Mouse (Mus musculus) cerebellum, adult 11 months (tissue): Measurements from ENCODE around the gene Mgea5.

ENCODE experiments used
- DNase-seq: peaks from one replicate; pipeline ENCODE4 v3.0.0; 2022

Gene Mgea5

DNA sequence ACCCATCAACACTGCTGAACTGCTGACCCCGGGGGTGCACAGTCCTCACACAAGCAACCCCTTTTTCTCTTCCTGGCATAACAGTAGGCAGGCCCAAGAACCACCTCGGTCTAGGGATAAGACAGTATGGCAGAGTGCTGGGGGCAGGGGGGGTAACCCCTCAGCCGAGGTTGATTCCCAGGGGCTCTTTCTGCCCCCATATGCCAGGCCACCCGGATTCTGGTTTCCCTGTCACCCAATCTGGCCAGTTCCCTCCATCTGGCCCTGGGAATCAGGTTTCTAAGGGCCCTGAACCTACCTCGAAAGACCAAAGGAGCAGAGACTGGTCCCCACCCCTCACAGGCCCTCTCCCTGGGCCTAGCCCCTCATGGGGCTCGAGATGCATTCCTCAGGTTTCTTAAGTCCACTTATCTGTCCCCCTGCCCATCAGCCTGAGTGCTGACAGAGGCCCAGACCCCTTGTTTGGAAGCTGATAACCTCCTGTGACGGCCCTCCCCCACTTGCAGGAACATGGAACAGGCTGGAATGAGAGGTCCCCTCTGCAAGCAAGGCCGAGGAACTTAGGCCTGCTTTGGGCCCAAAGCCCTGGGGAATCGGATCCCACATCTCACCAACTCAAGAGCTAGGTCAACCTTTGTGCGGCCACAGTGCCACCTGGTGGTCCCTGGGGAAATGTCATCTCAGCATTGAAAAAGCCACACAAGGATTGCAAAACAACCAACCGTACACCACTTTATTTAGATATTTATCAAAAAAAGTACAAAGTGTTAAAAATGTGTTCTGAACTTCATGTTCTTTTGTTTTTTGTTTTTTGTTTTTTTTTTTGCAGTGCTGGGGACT, 36.4 kb downstream of the Mgea5 start:
- peak; percentile 76 for DNase-seq

DNA sequence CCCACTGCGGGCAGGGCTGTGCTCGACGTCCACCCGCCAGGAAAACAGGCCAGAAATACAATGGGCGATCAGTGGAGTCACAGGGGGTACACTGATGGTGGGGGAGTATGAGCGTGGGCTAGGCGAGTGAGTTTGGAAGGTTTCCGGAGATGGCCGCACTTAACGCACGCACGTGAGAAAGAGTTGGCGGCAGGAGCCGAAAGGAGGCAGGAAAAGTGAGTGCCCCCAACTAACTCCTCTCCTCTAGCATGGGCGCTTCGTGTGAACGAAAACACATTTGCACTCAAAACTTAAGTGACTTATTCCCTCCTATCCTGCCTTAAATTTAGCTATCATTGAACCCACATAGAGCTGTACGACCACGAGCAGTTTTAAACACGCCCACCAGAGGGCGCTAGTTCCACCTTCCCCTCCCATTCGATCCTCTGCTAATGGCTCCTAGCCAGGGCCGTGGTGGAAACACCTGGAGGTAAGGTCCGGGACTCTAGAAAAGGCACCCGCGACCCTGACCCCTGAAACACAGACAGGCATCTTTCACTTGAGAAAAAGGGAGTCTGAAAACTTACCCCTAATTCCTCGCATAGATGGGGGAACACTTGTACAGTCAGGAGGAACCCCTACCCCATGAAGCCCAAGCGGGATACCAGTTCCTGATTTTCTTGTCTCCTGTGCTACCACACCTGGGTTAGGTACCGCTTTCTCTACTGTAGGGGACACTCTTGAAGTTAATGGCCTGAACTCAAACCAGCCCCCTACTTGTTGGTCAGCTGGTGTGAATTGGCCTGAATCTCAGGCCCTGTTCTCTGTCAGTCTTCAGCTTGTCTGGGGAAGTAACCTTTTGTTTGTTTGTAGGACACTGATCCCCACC, 37.2 kb downstream of the Mgea5 start:
- peak; percentile 66 for DNase-seq

DNA sequence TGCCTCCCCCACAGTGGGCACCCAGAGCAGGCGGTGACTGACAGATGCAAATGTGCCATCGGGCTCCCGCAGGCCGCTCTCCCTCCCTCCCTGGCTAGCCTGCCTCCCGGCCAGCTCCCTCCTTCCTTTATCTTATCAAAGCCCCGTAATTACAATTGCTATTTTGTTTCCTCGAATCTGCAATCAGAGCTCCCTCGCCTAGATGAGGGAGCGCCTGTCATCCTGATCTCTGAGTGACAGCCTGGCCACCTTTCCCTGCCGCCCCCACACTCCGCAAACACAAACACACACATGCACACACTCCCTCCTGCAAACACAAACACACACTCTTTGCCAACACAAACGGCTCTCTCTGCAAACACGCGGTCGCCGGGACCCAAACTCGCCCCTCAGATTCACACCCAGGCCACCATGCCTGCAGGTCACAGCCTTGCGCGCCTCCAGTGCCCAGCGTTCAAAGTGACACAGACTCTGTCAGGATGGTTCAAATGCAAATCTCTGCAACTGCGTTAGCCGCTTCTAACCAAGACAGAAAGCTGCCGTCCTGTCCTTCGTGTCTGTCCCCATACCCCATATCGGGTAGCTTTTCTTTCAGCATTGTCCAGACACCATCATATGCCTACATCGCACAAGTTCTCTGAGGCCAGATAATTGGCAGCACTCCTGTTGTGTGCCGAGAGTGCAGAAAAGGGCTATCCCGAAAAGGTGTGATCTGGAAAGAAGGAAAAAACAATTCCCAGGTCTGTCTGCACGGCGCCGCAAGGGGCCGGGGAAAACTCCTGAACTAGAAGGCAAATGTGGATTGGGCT, 38.1 kb downstream of the Mgea5 start:
- no peak for DNase-seq

DNA sequence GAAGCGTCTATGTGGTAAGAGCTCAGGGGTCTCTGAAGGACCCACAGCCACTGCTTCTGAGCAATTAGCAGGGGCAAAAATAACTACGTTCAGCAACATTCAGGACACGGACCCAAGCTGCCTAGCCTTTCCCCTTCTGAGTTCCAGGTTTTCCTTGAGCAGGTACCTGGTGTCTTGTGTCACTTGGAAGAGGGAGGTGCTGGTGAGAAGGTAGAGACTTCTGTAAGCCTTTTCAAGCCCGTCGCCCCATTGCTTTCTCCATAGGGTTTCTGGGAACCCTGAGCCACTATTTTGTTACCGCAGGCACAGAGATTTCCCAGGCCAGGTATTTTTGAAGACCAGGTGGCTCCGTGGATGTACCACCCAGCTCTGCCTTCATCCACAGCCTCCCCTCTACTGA, 40.0 kb downstream of the Mgea5 start:
- DNase-seq = no peak

DNA sequence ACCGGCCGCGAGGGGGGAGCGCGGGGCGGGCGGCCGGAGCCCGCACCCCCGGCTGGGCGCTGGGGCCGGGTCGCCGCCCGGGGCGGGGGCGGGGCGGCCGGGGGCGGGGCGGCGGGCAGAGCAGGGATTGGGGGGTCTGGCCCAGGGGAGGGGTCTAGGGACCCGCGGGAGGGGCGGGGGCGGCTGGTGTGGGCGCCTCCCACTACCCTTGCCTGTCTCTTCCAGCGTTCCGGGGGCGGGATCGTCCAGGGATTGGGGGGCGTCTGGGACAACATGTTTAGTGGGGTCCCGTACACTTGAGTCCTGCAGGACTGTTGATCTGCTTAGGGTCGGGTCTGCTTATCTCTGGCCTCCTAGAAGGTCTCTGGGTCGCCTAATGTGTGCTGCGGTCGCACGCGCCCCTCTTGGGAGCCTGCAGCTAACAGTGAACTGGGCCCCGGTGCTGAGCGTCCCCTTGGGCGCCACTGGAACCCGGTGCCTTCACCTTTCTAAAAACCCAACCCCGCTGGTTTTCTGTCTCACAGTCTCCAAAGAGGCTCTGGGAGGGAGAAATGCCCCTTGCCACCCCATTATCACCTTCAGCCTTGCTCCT, 40.6 kb downstream of the Mgea5 start:
- no peak for DNase-seq

DNA sequence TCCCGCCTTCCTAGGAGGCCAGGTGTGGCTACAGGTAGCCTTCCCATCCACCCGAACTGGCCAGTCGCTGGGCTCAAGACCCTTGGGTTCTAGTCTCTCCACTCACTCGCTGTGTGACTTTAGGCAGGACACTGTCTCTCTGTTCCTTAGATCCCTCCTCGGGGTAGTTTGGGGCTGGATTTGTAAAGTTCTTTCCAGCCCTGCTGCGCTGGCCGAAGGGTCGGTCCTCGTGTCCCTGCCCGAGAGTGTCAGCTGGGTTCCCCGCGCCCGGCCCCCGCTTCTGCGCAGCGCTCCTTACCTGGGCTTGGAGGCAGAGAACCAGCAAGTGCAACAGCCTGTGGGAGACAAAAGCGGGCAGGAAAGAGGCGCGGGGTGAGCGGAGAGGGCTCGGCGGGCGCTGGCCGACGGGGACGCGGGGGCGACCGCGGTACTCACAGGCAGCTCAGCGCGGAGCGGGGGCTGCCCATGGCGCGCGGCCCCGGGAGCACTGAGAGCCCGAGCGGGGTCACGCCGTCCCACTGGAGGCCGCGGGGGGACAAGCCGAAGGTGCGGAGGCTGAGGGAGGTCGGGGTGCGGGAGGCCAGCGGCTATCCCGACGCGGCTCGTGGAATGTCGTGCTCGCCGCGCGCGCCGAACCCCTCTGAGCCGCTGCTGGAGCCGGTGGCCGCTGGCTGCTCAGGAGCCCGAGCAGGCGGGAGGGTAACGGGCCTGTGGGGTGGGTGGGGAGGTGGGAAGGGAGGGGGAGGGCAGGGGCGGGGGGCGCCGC, 41.2 kb downstream of the Mgea5 start, which contains the start of gene Fgf8:
Fgf8 (minus strand) TSS at position 698 of the 766 bp plus-strand sequence.
- DNase-seq = no peak

DNA sequence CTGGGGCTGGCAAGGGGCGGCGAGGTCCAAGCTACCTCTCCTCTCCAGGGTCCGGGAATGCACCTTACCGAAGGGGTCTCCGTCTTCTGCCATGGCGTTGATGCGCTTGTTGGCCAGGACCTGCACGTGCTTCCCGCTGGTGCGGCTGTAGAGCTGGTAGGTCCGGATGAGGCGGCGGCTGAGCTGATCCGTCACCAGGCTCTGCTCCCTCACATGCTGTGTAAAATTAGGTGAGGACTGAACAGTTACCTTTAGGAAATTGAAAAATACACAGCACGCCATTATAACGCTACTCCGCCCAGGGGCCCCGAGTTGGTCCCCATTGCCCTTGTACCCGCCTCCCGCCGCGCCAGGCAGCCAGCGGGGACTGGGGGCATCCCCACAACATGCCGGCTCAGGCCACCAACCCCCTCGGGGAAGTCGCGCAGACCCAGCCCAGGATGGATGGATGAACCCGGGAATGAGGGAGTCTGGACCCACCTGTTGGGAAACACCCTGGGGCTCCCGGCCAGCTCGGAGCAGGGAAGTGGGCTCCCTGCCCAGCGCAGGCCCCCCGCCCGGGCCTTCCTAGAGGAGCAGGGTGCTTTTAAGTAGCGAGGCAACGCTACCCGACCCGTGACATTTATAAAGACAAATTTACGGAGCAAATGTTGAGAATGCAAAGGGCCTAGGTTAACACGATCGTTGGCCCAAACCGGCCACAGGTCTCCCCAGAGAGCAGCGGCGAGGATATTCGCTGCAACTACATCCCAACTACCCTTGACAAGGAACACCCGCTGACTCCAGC, 42.0 kb downstream of the Mgea5 start:
- no peak for DNase-seq

DNA sequence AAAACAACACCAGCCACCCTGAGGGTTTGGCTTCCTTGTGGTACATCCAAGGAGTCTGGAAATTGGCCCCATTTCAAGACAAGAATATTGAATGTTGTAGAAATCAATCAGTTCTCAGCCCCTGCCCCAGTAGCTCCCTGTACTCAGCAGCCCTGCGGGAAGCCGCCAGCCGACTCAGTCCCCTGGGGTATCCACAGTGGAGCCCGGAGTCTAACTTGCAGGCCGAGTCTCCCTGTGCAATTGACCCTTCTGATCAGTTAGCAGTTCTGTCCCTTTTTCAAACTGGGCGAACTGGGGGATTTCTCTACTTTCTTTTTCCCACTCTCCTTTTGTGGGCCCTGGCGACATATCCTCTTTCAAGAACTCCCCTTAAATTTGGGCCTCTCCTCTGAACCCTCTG, 42.8 kb downstream of the Mgea5 start:
- no peak for DNase-seq

DNA sequence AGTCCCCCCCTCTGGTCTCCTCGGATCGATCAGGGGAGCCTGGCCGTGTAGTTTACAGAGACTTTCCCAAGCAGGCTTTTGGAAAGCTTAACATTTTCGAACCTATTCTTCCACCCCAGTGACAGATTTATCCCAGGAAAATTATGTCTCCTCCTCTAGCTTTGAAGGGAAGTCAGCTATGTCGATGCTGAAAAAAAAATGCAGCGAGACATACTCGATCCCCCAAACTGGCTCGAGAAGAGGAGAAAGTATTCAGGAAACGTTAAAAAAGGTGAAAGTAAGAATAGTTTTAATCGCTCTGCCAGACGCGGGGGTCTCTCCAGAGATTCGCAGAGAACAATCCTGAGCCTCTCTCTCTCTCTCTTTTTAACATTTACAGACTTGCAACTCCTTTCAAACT, 43.4 kb downstream of the Mgea5 start:
- DNase-seq = no peak

DNA sequence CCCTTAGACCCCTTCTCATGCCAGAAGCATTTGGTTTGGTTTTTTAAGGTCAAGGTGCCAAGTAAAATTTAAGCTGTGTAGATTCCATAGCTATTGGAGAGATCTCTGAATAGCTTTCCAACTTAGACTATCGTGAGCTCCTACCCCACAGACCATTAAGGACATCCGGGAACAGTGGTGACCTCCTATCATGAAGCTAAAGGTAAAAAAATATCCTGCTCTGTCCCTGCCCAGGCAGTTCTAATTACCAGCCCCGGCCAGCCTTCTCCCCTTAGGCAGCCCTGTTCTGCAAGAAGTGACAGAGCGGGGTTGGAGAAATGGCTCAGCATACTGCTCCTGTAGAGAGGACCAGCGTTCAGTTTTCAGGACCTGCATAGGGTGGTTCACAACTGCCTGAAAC, 45.1 kb downstream of the Mgea5 start:
- no peak for DNase-seq

DNA sequence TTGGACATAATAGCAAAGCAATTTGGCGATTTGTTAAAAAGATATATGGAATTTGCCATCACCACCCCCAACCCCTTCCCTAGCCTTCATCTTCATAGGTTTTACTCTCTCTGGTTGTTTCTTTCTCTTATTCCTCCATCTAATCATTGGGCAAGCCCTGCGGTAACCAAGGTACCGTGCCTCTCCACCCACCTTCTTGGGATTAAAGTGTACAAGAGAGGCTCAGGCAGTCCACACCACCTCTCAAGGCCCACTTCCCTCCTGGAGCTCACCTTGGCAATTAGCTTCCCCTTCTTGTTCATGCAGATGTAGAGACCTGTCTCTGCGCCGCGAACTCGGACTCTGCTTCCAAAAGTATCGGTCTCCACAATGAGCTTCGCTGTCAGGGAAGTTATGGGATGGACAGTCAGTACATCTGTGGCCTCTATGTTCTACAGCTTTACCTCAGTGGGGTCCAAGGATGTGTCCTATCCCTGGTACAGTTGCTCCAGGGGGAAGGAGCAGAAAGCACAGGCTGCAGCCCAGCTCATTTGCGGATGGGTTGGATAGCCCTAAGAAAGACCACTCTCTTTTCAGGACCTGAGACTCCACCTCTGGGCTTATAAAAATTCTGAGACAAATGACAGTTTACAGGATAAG, 45.7 kb downstream of the Mgea5 start:
- no peak for DNase-seq

DNA sequence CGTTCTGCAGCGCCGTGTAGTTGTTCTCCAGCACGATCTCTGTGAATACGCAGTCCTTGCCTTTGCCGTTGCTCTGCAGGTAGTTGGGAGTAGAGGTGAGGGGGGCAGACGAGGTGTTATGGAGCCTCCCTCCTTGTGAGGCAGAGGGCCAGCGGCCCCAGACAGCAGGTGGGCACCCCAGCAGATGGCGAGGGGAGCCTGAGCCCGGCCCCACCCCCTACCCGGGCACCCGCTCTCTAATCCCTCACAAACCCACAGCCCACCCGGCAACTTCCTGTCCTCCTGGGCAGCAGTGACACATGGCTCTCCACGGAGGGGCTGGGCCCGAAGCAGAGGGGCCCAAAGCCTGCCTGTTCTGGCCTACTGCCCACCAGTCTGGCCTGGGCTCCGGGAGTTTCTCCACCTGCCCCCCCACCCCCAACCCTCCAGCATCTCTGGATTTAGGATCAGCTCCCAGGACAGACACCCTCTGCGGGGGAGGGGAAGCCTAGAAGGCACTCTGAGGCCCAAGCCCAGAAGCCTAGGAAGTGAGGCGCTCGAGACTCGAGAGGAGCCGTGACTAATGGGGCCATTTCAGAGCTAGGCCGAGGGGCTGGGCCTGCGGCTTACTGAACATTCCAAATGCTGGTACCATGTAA, 46.3 kb downstream of the Mgea5 start:
- no peak for DNase-seq

DNA sequence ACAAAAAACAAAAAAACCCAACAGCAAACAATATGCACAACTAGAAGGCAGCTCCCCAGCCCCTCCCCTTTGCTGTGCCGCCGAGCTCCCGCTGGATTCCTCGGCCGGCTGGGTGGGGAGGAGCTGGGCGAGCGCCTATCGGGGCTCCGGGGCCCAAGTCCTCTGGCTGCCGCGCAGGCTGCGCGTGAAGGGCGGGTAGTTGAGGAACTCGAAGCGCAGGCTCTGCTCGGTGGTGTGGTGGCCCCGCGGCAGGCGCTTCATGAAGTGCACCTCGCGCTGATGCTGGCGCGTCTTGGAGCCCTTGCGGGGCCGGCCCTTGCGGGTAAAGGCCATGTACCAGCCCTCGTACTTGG, 46.8 kb downstream of the Mgea5 start:
- DNase-seq = no peak

DNA sequence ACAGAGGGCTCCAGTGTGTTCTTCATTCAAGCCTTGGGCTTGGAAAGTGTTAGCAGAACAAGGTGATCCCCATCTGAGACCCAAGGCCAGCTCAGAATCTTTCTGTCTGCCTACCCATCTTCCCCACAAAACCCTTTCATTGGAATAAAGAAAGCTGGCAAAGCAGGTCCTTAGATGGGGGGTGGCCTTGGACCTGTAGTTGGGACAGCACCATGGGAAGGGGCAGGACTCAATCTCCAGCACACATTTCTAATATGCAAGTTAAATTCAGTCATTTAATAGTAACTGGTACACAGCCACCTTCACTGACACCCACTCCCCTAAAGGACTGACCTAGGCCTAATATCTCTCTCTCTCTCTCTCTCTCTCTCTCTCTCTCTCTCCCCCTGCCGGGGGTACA, 47.4 kb downstream of the Mgea5 start:
- DNase-seq = no peak

DNA sequence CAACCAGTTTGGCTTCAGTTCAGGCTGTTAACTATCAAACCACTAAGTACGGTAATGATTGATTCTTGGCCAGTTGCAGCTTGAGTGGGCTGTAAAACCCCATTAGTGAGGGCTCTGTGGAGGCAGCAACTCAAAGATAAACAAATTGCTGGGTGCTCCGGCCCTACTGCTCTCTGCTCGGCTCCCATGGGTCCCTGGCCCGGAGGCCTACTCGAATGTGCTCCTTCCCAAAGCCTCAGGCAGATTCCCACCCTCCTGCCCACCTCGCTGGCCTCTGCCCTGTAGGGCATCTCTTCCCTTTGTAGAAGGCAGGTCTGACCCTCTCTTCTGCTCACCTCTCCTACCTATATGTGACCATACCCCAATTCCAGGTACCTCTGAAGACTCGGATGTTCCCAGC, 48.9 kb downstream of the Mgea5 start:
- DNase-seq = no peak

DNA sequence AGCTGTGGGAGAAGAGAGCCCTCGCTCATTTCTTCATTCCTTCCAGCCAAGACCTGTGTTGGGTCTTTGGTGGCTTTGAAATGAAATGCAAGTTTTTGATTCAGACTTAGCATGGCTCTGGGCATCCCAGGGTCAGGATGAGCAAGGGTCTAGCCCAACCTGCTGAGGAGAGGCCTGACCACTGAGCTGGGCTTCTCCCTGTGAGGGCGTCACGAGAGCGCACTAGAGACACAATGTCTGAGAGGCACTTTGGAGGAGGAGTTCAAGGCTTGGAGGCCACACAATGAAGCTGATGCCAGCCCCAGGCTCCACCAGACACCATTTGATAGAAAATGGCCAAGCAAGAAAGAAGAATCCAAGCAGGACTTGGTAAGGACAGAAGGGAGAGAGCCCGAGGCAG, 49.4 kb downstream of the Mgea5 start:
- no peak for DNase-seq

DNA sequence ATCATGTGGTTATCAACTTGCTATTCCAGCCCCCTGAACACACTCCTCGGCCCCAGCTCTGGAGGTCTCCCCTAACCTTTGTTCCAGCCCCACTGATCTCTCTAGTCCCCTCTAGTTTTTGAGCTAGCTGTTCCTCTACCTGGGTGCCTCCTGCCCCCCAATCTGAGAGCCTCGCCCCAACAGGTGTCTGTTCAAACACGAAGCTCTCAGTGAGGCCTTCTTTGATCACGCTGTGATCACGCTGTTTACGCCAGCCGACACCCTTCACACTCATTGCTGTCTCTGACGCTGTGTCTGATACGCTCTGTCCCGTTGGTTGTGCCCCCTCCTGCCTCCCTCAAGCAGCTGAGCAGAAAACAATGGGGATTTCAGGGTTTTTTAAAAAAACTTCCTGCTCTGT, 50.1 kb downstream of the Mgea5 start:
- no peak for DNase-seq

DNA sequence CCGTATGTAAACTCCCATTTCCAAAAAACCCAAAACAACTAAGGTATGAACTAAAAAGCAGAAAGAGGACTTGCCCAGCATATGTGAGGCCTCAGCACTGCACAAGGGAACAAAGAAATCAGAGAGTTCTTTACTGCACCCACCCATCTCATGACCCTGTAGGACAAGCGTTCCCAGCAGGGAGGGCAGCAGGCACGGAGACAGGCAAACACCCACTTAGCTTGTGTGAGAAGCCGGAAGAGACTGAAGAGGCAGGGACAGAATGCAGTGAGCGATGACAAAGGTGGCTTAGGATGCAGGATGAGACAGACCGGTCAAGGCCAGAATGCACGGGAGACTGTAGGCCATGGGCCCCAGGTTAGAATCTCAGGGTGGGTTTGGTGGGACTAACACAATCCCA, 52.0 kb downstream of the Mgea5 start:
- DNase-seq = no peak

DNA sequence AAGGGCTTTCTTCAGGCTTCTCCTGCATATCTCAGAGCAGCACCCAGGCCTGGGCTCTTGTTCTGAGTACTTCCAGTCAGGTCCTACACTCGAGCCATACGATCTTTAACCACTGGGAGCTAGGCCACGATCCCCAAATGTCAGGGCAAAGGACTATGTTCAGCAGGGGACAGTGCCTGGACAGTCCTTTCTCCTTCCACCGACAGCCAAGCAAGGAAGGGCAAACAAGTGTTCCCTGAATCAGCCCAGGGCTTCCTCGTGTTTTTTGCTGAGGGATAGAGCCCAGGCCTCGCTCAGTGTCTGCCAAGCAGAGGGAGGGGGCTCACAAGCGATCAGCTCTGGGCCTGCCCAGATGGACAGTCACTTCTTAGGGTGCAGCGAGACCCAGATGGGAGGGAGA, 53.6 kb downstream of the Mgea5 start:
- no peak for DNase-seq

DNA sequence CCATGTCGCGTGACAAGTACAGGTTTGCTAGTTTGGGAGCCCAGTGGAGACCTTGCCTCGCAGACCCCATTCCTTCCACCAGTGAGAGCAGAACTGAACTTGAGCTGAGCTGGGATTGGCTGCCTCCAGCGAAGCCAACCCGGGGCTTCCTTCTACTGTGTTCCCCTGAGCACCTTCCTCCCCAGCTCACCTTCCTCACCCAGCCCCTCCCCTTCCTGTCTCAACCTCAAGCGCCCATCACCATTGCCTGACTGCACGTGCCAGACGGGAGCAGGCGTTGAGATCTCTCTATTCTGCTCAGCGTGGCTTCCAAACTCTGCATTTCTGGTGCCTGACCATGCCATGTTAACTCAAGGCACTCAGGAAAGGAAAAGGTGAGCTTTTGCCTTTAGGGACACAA, 56.4 kb downstream of the Mgea5 start:
- DNase-seq = no peak
